Mouse (Mus musculus) heart, postnatal 0 days (tissue): ENCODE measurements around the gene Camkv. TPM values are rescaled to one million over a fixed set of nuclear protein-coding genes. Genes with fewer than 3 reads are reported as not detected.

Experiments used
- ATAC-seq: fragments of 200-750 bp; cut with Nextera tagmentation; 2 replicates; pipeline ENCODE4 v1.8.0; 2017; ENCODE audit warnings: low read depth, moderate number of reproducible peaks, moderate library complexity; ENCODE audit not compliant: insufficient read depth
- DNase-seq: peaks from one replicate; pipeline ENCODE4 v3.0.0-alpha.2; 2016; ENCODE audit warnings: low spot score
- H3K27ac ChIP-seq: fragments of 300-500 bp; sonication (generic); 2 replicates; pipeline ENCODE4 v1.5.1; 2014; ENCODE audit warnings: low read depth, mild to moderate bottlenecking
- H3K27me3 ChIP-seq: fragments of 300-500 bp; sonication (generic); 2 replicates; pipeline ENCODE4 v1.6.1; 2014; ENCODE audit warnings: low read length, mixed read lengths; ENCODE audit not compliant: control insufficient read depth, insufficient read depth
- H3K36me3 ChIP-seq: fragments of 300-500 bp; sonication (generic); replicated peaks from 2 replicates; pipeline ENCODE4 v1.6.1; 2014; ENCODE audit warnings: low read length, mixed read lengths; ENCODE audit not compliant: control insufficient read depth, insufficient read depth
- H3K4me1 ChIP-seq: fragments of 300-500 bp; sonication (generic); 2 replicates; pipeline ENCODE4 v1.6.1; 2014; ENCODE audit warnings: antibody characterized with exemption; ENCODE audit not compliant: control insufficient read depth, insufficient read depth
- H3K4me2 ChIP-seq: fragments of 300-500 bp; sonication (generic); 2 replicates; pipeline ENCODE4 v1.6.1; 2014; ENCODE audit warnings: low read depth, mild to moderate bottlenecking, low read length, moderate library complexity
- H3K4me3 ChIP-seq: fragments of 300-500 bp; sonication (generic); 2 replicates; pipeline ENCODE4 v1.5.1; 2014; ENCODE audit warnings: low read depth, low read length
- H3K9ac ChIP-seq: fragments of 300-500 bp; sonication (generic); replicated peaks from 2 replicates; pipeline ENCODE4 v1.6.1; 2014; ENCODE audit warnings: low read depth, low read length, mixed read lengths
- H3K9me3 ChIP-seq: fragments of 300-500 bp; sonication (generic); replicated peaks from 2 replicates; pipeline ENCODE4 v1.6.1; 2016; ENCODE audit warnings: low read length; ENCODE audit not compliant: control insufficient read depth
- CTCF ChIP-seq: IDR thresholded peaks from 2 replicates; pipeline ENCODE4 v1.5.1; 2016; ENCODE audit warnings: antibody characterized with exemption, control low read depth, low read depth
- EP300 ChIP-seq: IDR thresholded peaks from 2 replicates; pipeline ENCODE4 v1.6.1; 2016; ENCODE audit warnings: antibody characterized with exemption, low read depth
- WGBS: fragments of 180-500 bp; shearing (Covaris S2); extraction: QIAGEN DNeasy Blood & Tissue Kit; methylation state at CpG from one replicate; pipeline ENCODE4 v1.1.7; 2014; 5-methylcytosine and 5-hydroxymethylcytosine counted together
- polyA plus RNA-seq: library from polyadenylated mRNA; unstranded; fragments of >200 nt; fragmentation: Nextera tagmentation; extraction: Ambion mirVana; gene quantifications from 2 replicates; pipeline ENCODE4 v1.2.1, GENCODE M21; 2015
- total RNA-seq: library from RNA; depleted of rRNA; stranded (reverse); fragments of >200 nt; gene quantifications from 2 replicates; pipeline ENCODE4 v1.2.3, GENCODE M21; 2014; ENCODE audit warnings: low replicate concordance

Gene Camkv
- total and polyA plus RNA-seq, 2 experiments from 2014 or later, result not detected

DNA sequence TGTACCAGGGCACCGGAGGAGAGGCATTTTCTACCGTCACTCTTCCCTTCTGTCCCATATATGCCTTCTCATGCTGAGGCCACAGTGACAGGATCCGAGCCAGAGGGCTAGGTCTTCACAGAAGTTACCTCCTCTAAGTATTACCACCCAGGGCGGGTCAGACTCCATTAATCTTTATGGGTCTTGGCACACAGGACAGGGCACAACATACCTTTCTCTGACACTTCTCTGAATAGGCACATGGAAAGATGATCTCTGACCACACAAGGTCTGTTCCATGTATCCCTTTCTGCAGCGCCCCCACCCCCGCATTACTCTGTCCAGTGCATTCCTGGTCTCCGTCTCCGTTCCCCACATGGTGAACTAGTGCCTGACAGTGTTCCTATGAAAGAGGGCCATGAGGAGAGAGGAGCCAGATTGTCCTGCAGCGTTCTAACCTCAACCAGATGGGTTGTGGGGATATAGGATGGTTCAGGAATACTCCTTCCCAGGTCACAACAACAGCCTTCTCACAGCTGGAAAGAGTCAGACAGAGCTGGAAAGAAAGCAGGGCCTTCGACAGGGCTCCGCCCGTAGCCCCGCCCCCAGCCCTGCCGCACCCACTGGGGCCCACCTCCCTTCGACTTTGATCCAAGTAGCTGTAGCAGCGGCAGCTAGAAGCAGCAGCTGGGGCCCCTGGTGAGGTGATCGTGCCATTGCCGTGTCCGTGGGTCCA is 29.1 kb upstream of the Camkv start, which contains the start of gene Mst1r:
Gene Mst1r, plus strand, starts transcription at position 622 of the 715 bp plus-strand sequence.
- Histone ChIP-seq H3K27ac (peak within 1 kb of the TSS; percentile 17; the same call in 1 of the 2 replicates), H3K27me3 (no peaks in the 10 kb centered on the region), H3K4me2 (peak within 1 kb of the TSS; percentile 61), H3K4me3 (peak within 1 kb of the TSS; percentile 37), H3K9me3 (no peaks in the 10 kb centered on the region), H3K9ac (peak within 1 kb of the TSS; percentile 23), H3K4me1 (no peaks in the 10 kb centered on the region), H3K36me3 (peaks cover 3% of the 10 kb centered on the region; the same call in 1 of the 2 replicates)
- ATAC-seq, result peak; percentile 65
- 19% methylated on average over 19 of the region's 19 CpGs for WGBS
- TF ChIP-seq EP300 (no peak), CTCF (no peak; the same call in 1 of the 2 replicates)
- peak; percentile 66 for DNase-seq

- Histone ChIP-seq H3K4me2 (peak overlapping the region; percentile 61), H3K9me3 (no peaks in the 10 kb centered on the region), H3K27ac (peak overlapping the region; percentile 17; the same call in 1 of the 2 replicates), H3K36me3 (peaks cover 3% of the 10 kb centered on the region; the same call in 1 of the 2 replicates), H3K4me1 (no peaks in the 10 kb centered on the region), H3K9ac (peak overlapping the region; percentile 23), H3K4me3 (peak overlapping the region; percentile 37), H3K27me3 (no peaks in the 10 kb centered on the region)
- TF ChIP-seq CTCF (no peak), EP300 (no peak)
- no peak for ATAC-seq
- 52% methylated on average over 31 of the region's 31 CpGs for WGBS
- DNase-seq, result no peak
Observed at GRCm38 (mm10) chr9:107906967-107907800, 28.3 kb upstream of the Camkv start.

GRCm38 (mm10) chr9:107907801-107908120 is 27.7 kb upstream of the Camkv start:
- H3K4me3 ChIP-seq, result peak overlapping the region; percentile 37
- no peak for TF ChIP-seq EP300
- no peak for TF ChIP-seq CTCF
- H3K9ac ChIP-seq, result peak overlapping the region; percentile 27
- no peak for DNase-seq
- H3K4me2 ChIP-seq, result peak overlapping the region; percentile 61
- no peak for ATAC-seq
- H3K27ac ChIP-seq, result peak overlapping the region; percentile 44
- 0 out of 2 replicates have a peak, but pooled peaks cover under 1% of the 10 kb centered on the region for H3K36me3 ChIP-seq
- H3K27me3 ChIP-seq, result no peaks in the 10 kb centered on the region
- H3K4me1 ChIP-seq, result no peaks in the 10 kb centered on the region
- no peaks in the 10 kb centered on the region for H3K9me3 ChIP-seq
- 68% methylated on average over 14 of the region's 14 CpGs for WGBS

GRCm38 (mm10) chr9:107908410-107909158 is 26.9 kb upstream of the Camkv start:
- Histone ChIP-seq H3K4me1 (no peaks in the 10 kb centered on the region), H3K27me3 (no peaks in the 10 kb centered on the region), H3K9ac (peak overlapping the region; percentile 27; the same call in 1 of the 2 replicates), H3K4me2 (peak overlapping the region; percentile 61), H3K27ac (peak overlapping the region; percentile 44), H3K9me3 (no peaks in the 10 kb centered on the region), H3K36me3 (no peaks in the 10 kb centered on the region), H3K4me3 (peak overlapping the region; percentile 17)
- TF ChIP-seq EP300, result no peak
- DNase-seq (no peak), ATAC-seq (no peak)
- 33% methylated on average over 18 of the region's 18 CpGs for WGBS
